Mouse (Mus musculus) brain, embryonic 14.5 days (tissue): ENCODE results near the gene Ube3b.

ENCODE experiments used
- CTCF ChIP-seq: fragments of 200-500 bp; IDR thresholded peaks from 2 replicates; pipeline ENCODE4 v1.5.1; 2012; ENCODE audit warnings: inconsistent platforms, mild to moderate bottlenecking, moderate library complexity, borderline replicate concordance; ENCODE audit not compliant: insufficient read depth, insufficient read length; ENCODE audit errors: extremely low read depth
- POLR2A ChIP-seq: fragments of 200-500 bp; IDR thresholded peaks from 2 replicates; pipeline ENCODE4 v1.6.1; 2012; ENCODE audit warnings: mild to moderate bottlenecking, inconsistent platforms, borderline replicate concordance; ENCODE audit not compliant: poor library complexity, insufficient read depth, insufficient read length, severe bottlenecking; ENCODE audit errors: extremely low read depth

DNA sequence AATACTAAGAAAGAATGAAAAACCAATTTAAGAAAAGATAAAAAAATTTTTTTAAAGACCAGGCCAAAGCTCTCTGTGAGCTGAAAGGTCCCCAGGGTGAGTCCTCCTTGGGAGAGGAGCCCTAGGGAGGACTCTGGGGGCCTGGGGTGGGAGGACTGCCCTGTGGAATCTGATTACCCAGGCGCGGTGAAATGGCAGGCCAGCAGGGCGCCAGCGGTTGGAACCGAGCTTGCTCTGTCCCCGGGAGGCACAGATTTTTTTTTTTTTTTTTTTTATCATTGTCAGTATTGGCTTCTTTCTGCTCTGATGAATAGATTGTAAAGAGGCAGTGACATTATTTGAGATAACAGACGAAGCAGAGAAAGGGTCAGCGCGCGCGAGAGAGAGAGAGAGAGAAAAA is 86.6 kb downstream of the Ube3b start:
- TF ChIP-seq CTCF (no peak), POLR2A (no peak)
